Comparison of ENCODE assay signal across 27 mouse cellular contexts in the genomic region with DNA sequence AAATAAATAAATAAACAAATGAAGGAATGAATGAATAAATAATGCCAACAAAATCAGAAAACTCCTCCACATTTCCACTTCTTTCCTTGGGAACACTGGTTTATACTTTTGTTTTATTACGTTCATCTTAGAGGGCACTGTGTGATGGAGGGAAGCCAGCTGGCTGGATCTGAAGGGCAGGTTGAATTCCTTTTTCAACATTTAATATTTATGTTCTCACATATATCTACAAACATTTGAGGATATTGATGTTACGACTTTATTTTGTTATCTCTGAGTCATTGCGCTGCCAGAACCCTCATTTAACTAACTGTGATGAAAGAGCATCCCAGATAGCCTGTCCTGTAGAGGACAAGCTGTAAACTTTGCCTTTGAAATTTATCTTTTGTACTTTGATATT.
DNase-seq lines count a peak whose midpoint lies in the region; ATAC-seq lines count a peak whose summit lies in the region.
"Had no signal": no experiment of that assay in that cellular context is flagged by ENCODE, and none has a peak within 500 bp of the region (broad histone marks: within the 10 kb centered on the region; RNA-seq: fewer than 3 reads in every experiment).

No protein-coding gene starts in this region.

- H3K9ac ChIP-seq in neural tube, embryonic 15.5 days (replicated peaks), result no peak overlapping the region
- H3K9ac ChIP-seq: embryonic facial prominence, embryonic 12.5 days; embryonic facial prominence, embryonic 15.5 days; forebrain, postnatal 0 days; heart, embryonic 12.5 days; heart, embryonic 15.5 days; hindbrain, embryonic 14.5 days had no signal

- H3K4me2 ChIP-seq in neural tube, embryonic 15.5 days, result no peak overlapping the region
- H3K4me2 ChIP-seq: embryonic facial prominence, embryonic 12.5 days; embryonic facial prominence, embryonic 15.5 days; heart, embryonic 12.5 days; heart, embryonic 15.5 days; hindbrain, embryonic 14.5 days had no signal

- no peaks in the 10 kb centered on the region for H3K9me3 ChIP-seq in neural tube, embryonic 15.5 days (replicated peaks)
- H3K9me3 ChIP-seq: embryonic facial prominence, embryonic 12.5 days; embryonic facial prominence, embryonic 15.5 days; heart, embryonic 12.5 days; heart, embryonic 15.5 days had no signal

- H3K27ac ChIP-seq in neural tube, embryonic 15.5 days (replicated peaks), result no peak overlapping the region
- H3K27ac ChIP-seq: embryonic facial prominence, embryonic 12.5 days; embryonic facial prominence, embryonic 15.5 days; gastrocnemius, adult 2 months; heart, embryonic 15.5 days; hindbrain, embryonic 14.5 days; hindbrain, postnatal 0 days had no signal

- ATAC-seq in neural tube, embryonic 15.5 days (ENCODE audit: low FRiP score), result no peak
- ATAC-seq: forebrain, embryonic 14.5 days; forebrain, postnatal 0 days; hindbrain, postnatal 0 days; intestine, postnatal 0 days had no signal

- no peaks in the 10 kb centered on the region for H3K27me3 ChIP-seq in neural tube, embryonic 15.5 days (replicated peaks)
- H3K27me3 ChIP-seq: embryonic facial prominence, embryonic 12.5 days; embryonic facial prominence, embryonic 15.5 days; heart, embryonic 12.5 days; heart, embryonic 15.5 days had no signal

- no peaks in the 10 kb centered on the region for H3K4me1 ChIP-seq in neural tube, embryonic 15.5 days
- H3K4me1 ChIP-seq: embryonic facial prominence, embryonic 12.5 days; embryonic facial prominence, embryonic 15.5 days; heart, embryonic 12.5 days; heart, embryonic 15.5 days had no signal

- 93% methylated on average over 3 of the region's 3 CpGs for WGBS in neural tube, embryonic 15.5 days

- no peaks in the 10 kb centered on the region for H3K36me3 ChIP-seq in neural tube, embryonic 15.5 days
- H3K36me3 ChIP-seq: embryonic facial prominence, embryonic 12.5 days; embryonic facial prominence, embryonic 15.5 days; heart, embryonic 12.5 days; heart, embryonic 15.5 days had no signal

- DNase-seq in ovary, adult 18-20 months (ENCODE audit: low spot score), result peak; percentile 28
- no peak for DNase-seq in ovary, postnatal 10 days (ENCODE audit: low spot score)
- DNase-seq in urinary bladder, postnatal 14 days (ENCODE audit: low spot score), result peak; percentile 4
- DNase-seq in urinary bladder, adult 2 months (ENCODE audit: low spot score), result no peak
- peak; percentile 67 for DNase-seq in adrenal gland, postnatal 14 days
- DNase-seq in brain, adult 2 months (ENCODE audit: low read depth, low spot score), result peak; percentile 10
- no peak for DNase-seq in spleen, postnatal 14 days (ENCODE audit: low spot score in 2 of 2)
- DNase-seq: B cell, adult 2 months; cerebellum, adult 11 months; cerebellum, adult 2 months; cerebellum, adult 9-11 months; cerebellum, postnatal 25 days; forebrain, postnatal 0 days; gastrocnemius, adult 2 months; gastrocnemius, postnatal 14 days; heart, adult 11 months; heart, postnatal 10 days; heart, postnatal 36 days had no signal

- H3K4me3 ChIP-seq in neural tube, embryonic 15.5 days (replicated peaks), result no peak overlapping the region
- H3K4me3 ChIP-seq: embryonic facial prominence, embryonic 12.5 days; embryonic facial prominence, embryonic 15.5 days; gastrocnemius, adult 2 months; heart, embryonic 12.5 days; heart, embryonic 15.5 days had no signal

Comparison
In these comparisons a context has a peak if more than half of its experiments do, and no peak if none do; other contexts are left out.
1. DNase-seq: peak in ovary, adult 18-20 months (single experiment), urinary bladder, postnatal 14 days (single experiment), adrenal gland, postnatal 14 days (single experiment) and brain, adult 2 months (single experiment); none in ovary, postnatal 10 days (single experiment), urinary bladder, adult 2 months (single experiment) and spleen, postnatal 14 days (0 of 2).